Mouse (Mus musculus) olfactory bulb, adult 2 months (tissue): ENCODE measurements around the gene Gabra6. TPM values are rescaled to one million over a fixed set of nuclear protein-coding genes. Genes with fewer than 3 reads are reported as not detected.

Experiments
- H3K27ac ChIP-seq: fragments of 200-500 bp; 2 replicates; pipeline ENCODE4 v1.5.1; 2012; ENCODE audit warnings: low read depth, low read length; ENCODE audit not compliant: insufficient read depth
- H3K4me1 ChIP-seq: fragments of 200-500 bp; 2 replicates; pipeline ENCODE4 v1.6.1; 2012; ENCODE audit warnings: low read length; ENCODE audit not compliant: control insufficient read depth, insufficient read depth
- H3K4me3 ChIP-seq: fragments of 200-500 bp; 2 replicates; pipeline ENCODE4 v1.5.1; 2012; ENCODE audit warnings: mild to moderate bottlenecking, low read depth, low read length, moderate library complexity; ENCODE audit not compliant: insufficient read depth
- CTCF ChIP-seq: fragments of 200-500 bp; IDR thresholded peaks from 2 replicates; pipeline ENCODE4 v1.5.1; 2012; ENCODE audit warnings: low read depth, mild to moderate bottlenecking, low read length, moderate library complexity; ENCODE audit not compliant: insufficient read depth
- POLR2A ChIP-seq: fragments of 200-500 bp; IDR thresholded peaks from 2 replicates; pipeline ENCODE4 v1.6.1; 2012; ENCODE audit warnings: mild to moderate bottlenecking, low read depth, low read length, moderate library complexity; ENCODE audit not compliant: insufficient read depth
- WGBS: fragments of 180-500 bp; shearing (Covaris S2); methylation state at CpG from one replicate; pipeline ENCODE4 v1.1.7; 2018; 5-methylcytosine and 5-hydroxymethylcytosine counted together
- polyA plus RNA-seq: library from polyadenylated mRNA; stranded (reverse); fragments of >200 nt; gene quantifications from 2 replicates; pipeline ENCODE4 v1.2.4, GENCODE M21; 2012; ENCODE audit warnings: low replicate concordance; ENCODE audit not compliant: missing spikeins, insufficient read depth, insufficient read length

The Gabra6 gene
- not detected in 2 replicates for polyA plus RNA-seq

- no peak within 1 kb of the TSS for H3K4me3 ChIP-seq
- no peak for TF ChIP-seq CTCF
- TF ChIP-seq POLR2A: no peak
- 66% methylated on average over 5 of the region's 5 CpGs for WGBS
- no peak within 1 kb of the TSS for H3K27ac ChIP-seq
- H3K4me1 ChIP-seq: no peaks in the 10 kb centered on the region
Measured at GRCm38 (mm10) chr11:42320882-42321281, at the start of gene Gabra6. Gene Gabra6 (minus strand): TSS chr11:42321072.

- Histone ChIP-seq H3K4me1 (no peaks in the 10 kb centered on the region), H3K27ac (no peak overlapping the region), H3K4me3 (no peak overlapping the region)
- TF ChIP-seq POLR2A (no peak), CTCF (no peak)
- 87% methylated on average over 7 of the region's 7 CpGs for WGBS
Measured at GRCm38 (mm10) chr11:42365544-42365943, 44.7 kb upstream of the Gabra6 start.

- 77% methylated on average over 3 of the region's 3 CpGs for WGBS
- no peak overlapping the region for H3K27ac ChIP-seq
- no peak overlapping the region for H3K4me3 ChIP-seq
- no peaks in the 10 kb centered on the region for H3K4me1 ChIP-seq
- TF ChIP-seq CTCF: no peak
Measured at GRCm38 (mm10) chr11:42332121-42332520, 11.2 kb upstream of the Gabra6 start.

- H3K4me3 ChIP-seq: no peak overlapping the region
- no peaks in the 10 kb centered on the region for H3K4me1 ChIP-seq
- 74% methylated on average over 4 of the region's 4 CpGs for WGBS
- H3K27ac ChIP-seq: no peak overlapping the region
- TF ChIP-seq POLR2A (no peak), CTCF (no peak)
Measured at GRCm38 (mm10) chr11:42326262-42326661, 5.4 kb upstream of the Gabra6 start.

GRCm38 (mm10) chr11:42321560-42321959, 688 bp upstream of the Gabra6 start:
- TF ChIP-seq POLR2A (no peak), CTCF (no peak)

GRCm38 (mm10) chr11:42319521-42319920, 1.4 kb downstream of the Gabra6 start:
- Histone ChIP-seq H3K27ac (no peak overlapping the region), H3K4me1 (no peaks in the 10 kb centered on the region), H3K4me3 (no peak overlapping the region)
- TF ChIP-seq CTCF (no peak), POLR2A (no peak)
- 96% methylated on average over 3 of the region's 3 CpGs for WGBS

More at GRCm38 (mm10) chr11:42321560-42321959, 688 bp upstream of the Gabra6 start:
- no peak overlapping the region for H3K27ac ChIP-seq
- no peak overlapping the region for H3K4me3 ChIP-seq
- H3K4me1 ChIP-seq: no peaks in the 10 kb centered on the region
- whole genome bisulfite sequencing: 78% methylated on average over 3 of the region's 3 CpGs

- TF ChIP-seq CTCF: no peak
- no peak for TF ChIP-seq POLR2A
- Histone ChIP-seq H3K27ac (no peak overlapping the region), H3K4me3 (no peak overlapping the region), H3K4me1 (no peaks in the 10 kb centered on the region)
- 94% methylated on average over 6 of the region's 6 CpGs for WGBS
Measured at GRCm38 (mm10) chr11:42319101-42319500, 1.8 kb downstream of the Gabra6 start.

- Histone ChIP-seq H3K4me1 (no peaks in the 10 kb centered on the region), H3K27ac (no peak overlapping the region), H3K4me3 (no peak overlapping the region)
- TF ChIP-seq POLR2A (no peak), CTCF (no peak)
- 92% methylated on average over 3 of the region's 3 CpGs for WGBS
Measured at GRCm38 (mm10) chr11:42317985-42318384, 2.9 kb downstream of the Gabra6 start.

GRCm38 (mm10) chr11:42314850-42315249, 6.0 kb downstream of the Gabra6 start:
- Histone ChIP-seq H3K4me3 (no peak overlapping the region), H3K4me1 (no peaks in the 10 kb centered on the region), H3K27ac (no peak overlapping the region)
- WGBS: 22% methylated on average over 6 of the region's 6 CpGs
- TF ChIP-seq CTCF (no peak), POLR2A (no peak)

GRCm38 (mm10) chr11:42310892-42311291, 10.0 kb downstream of the Gabra6 start:
- TF ChIP-seq CTCF: no peak
- 50% methylated on average over 1 of the region's 1 CpGs for WGBS
- Histone ChIP-seq H3K4me1 (no peaks in the 10 kb centered on the region), H3K4me3 (no peak overlapping the region), H3K27ac (no peak overlapping the region)
